Mouse (Mus musculus) ES-Bruce4 (cell line): ENCODE measurements at regions not wholly inside any gene's neighbourhood (a gene's known extent, or its start where the extent isn't known, plus 50 kb on each side); places are given as distances from the start of the nearest gene placed in this dataset.

Experiments used
- CTCF ChIP-seq: IDR thresholded peaks from one replicate; pipeline ENCODE4 v1.8.1; 2011; ENCODE audit warnings: low read depth, low read length
- POLR2A ChIP-seq: IDR thresholded peaks from one replicate; pipeline ENCODE4 v1.8.1; 2011; ENCODE audit warnings: low read length; ENCODE audit not compliant: insufficient read depth

- TF ChIP-seq POLR2A (no peak), CTCF (no peak)
Observed at GRCm38 (mm10) chr3:19061488-19062248, 566.8 kb downstream of the 1700064H15Rik start.
